Mouse (Mus musculus): Measurements from ENCODE around the gene Echdc3.
A peak's percentile ranks its signal among the peaks of the same experiment; 100 is the strongest.

- TF ChIP-seq POLR2A (IDR thresholded peaks at IDR 0.05; ENCODE audit: borderline replicate concordance, extremely low read depth, insufficient read depth, insufficient read length, poor library complexity, severe bottlenecking), result no peak
- peak; percentile 82 for TF ChIP-seq CTCF (IDR thresholded peaks at IDR 0.05; ENCODE audit: borderline replicate concordance, extremely low read depth, insufficient read depth, insufficient read length)
Observed at GRCm38 (mm10) chr2:6220141-6220805, 7.4 kb upstream of the Echdc3 start.

All from brain, embryonic 14.5 days (tissue).